In the genomic region with DNA sequence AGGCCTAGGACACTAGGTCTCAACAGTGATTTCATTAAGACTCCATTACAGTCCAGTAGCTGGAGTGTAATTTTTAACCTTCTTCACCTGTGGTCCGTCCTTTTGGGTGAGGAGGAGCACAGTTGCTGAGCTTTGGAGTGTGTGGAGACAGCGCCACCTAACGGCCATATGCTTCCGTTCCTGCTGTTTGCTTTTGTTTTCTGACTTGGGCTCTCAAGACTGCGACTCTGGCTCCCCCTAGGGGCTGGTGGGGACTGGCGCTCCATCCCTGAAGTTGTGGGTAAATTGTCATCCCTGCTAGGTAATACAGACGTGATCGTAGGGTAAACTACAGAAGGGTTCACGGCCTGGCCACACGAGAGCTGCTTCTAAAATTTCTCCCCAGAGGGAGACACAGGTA, we compare ENCODE assay signal across 9 mouse cellular contexts. TPM values are rescaled to one million over a fixed set of nuclear protein-coding genes. Genes with fewer than 3 reads are reported as not detected.
DNase-seq lines count a peak whose midpoint lies in the region; ATAC-seq and TF ChIP-seq lines count a peak whose summit lies in the region.
"Had no signal": no experiment of that assay in that cellular context is flagged by ENCODE, and none has a peak within 500 bp of the region (broad histone marks: within the 10 kb centered on the region; RNA-seq: fewer than 3 reads in every experiment).

No protein-coding gene starts in this region.

- peak; percentile 84 for DNase-seq in CD4-positive helper T cell, adult 2 months (ENCODE audit: low read depth, low spot score)
- peak; percentile 95 for DNase-seq in kidney, postnatal 14 days
- peak; percentile 95 for DNase-seq in neural tube, embryonic 11.5 days (ENCODE audit: low spot score)

- H3K27me3 ChIP-seq in heart, embryonic 16.5 days (ENCODE audit: control insufficient read depth, insufficient read depth, low read length) = peaks cover 5% of the 10 kb centered on the region
- H3K27me3 ChIP-seq in liver, embryonic 12.5 days (replicated peaks) = peaks cover 16% of the 10 kb centered on the region
- H3K27me3 ChIP-seq in neural tube, embryonic 11.5 days (ENCODE audit: control insufficient read depth, insufficient read depth, low read length) = peaks cover 5% of the 10 kb centered on the region; the same call in 1 of the 2 replicates
- no peaks in the 10 kb centered on the region for H3K27me3 ChIP-seq in stomach, embryonic 15.5 days (replicated peaks)
- H3K27me3 ChIP-seq: embryonic facial prominence, embryonic 15.5 days had no signal

- H3K9ac ChIP-seq in heart, embryonic 16.5 days (ENCODE audit: low read length) = no peak overlapping the region
- no peak overlapping the region for H3K9ac ChIP-seq in liver, embryonic 12.5 days
- H3K9ac ChIP-seq in neural tube, embryonic 11.5 days (ENCODE audit: low read length) = no peak overlapping the region
- H3K9ac ChIP-seq in stomach, embryonic 15.5 days = no peak overlapping the region
- H3K9ac ChIP-seq: embryonic facial prominence, embryonic 15.5 days had no signal

- no peak overlapping the region for H3K27ac ChIP-seq in bone marrow, adult 2 months (ENCODE audit: control insufficient read depth, insufficient read depth, low read depth, low read length, poor library complexity)
- H3K27ac ChIP-seq in heart, embryonic 16.5 days (ENCODE audit: low read length) = no peak overlapping the region
- H3K27ac ChIP-seq in liver, embryonic 12.5 days = no peak overlapping the region
- no peak overlapping the region for H3K27ac ChIP-seq in neural tube, embryonic 11.5 days (ENCODE audit: low read depth, low read length)
- H3K27ac ChIP-seq in stomach, embryonic 15.5 days = no peak overlapping the region
- H3K27ac ChIP-seq: embryonic facial prominence, embryonic 15.5 days had no signal

- no peak for TF ChIP-seq POLR2A in bone marrow, adult 2 months (IDR thresholded peaks at IDR 0.05; ENCODE audit: borderline replicate concordance, control insufficient read depth, low read depth, low read length)

- TF ChIP-seq CTCF in bone marrow, adult 2 months (IDR thresholded peaks at IDR 0.05; ENCODE audit: control insufficient read depth, insufficient read depth, low read length) = peak; percentile 100

- H3K4me2 ChIP-seq in heart, embryonic 16.5 days (ENCODE audit: low read depth, low read length) = no peak overlapping the region
- no peak overlapping the region for H3K4me2 ChIP-seq in liver, embryonic 12.5 days
- H3K4me2 ChIP-seq in neural tube, embryonic 11.5 days (ENCODE audit: low read depth) = no peak overlapping the region
- H3K4me2 ChIP-seq in stomach, embryonic 15.5 days = no peak overlapping the region
- H3K4me2 ChIP-seq: embryonic facial prominence, embryonic 15.5 days had no signal

- 2% methylated on average over 10 of the region's 10 CpGs for WGBS in bone marrow, adult 2 months
- WGBS in heart, embryonic 16.5 days = 1% methylated on average over 10 of the region's 10 CpGs
- WGBS in liver, embryonic 12.5 days (ENCODE audit: insufficient replicate concordance) = 2% methylated on average over 10 of the region's 10 CpGs
- WGBS in neural tube, embryonic 11.5 days = 3% methylated on average over 10 of the region's 10 CpGs
- under 1% methylated on average over 10 of the region's 10 CpGs for WGBS in stomach, embryonic 15.5 days

- H3K4me1 ChIP-seq in bone marrow, adult 2 months (ENCODE audit: control insufficient read depth, insufficient read depth, low read length) = no peaks in the 10 kb centered on the region
- H3K4me1 ChIP-seq in heart, embryonic 16.5 days (ENCODE audit: control insufficient read depth, insufficient read depth, low read length) = no peaks in the 10 kb centered on the region
- peaks cover 5% of the 10 kb centered on the region for H3K4me1 ChIP-seq in liver, embryonic 12.5 days
- no peaks in the 10 kb centered on the region for H3K4me1 ChIP-seq in neural tube, embryonic 11.5 days (ENCODE audit: control insufficient read depth, insufficient read depth, low read length)
- no peaks in the 10 kb centered on the region for H3K4me1 ChIP-seq in stomach, embryonic 15.5 days
- H3K4me1 ChIP-seq: embryonic facial prominence, embryonic 15.5 days had no signal

- no peaks in the 10 kb centered on the region for H3K9me3 ChIP-seq in heart, embryonic 16.5 days (replicated peaks; ENCODE audit: control insufficient read depth, low read length)
- no peaks in the 10 kb centered on the region for H3K9me3 ChIP-seq in liver, embryonic 12.5 days (replicated peaks)
- no peaks in the 10 kb centered on the region for H3K9me3 ChIP-seq in neural tube, embryonic 11.5 days (ENCODE audit: control insufficient read depth, low read length)
- H3K9me3 ChIP-seq in stomach, embryonic 15.5 days = no peaks in the 10 kb centered on the region
- H3K9me3 ChIP-seq: embryonic facial prominence, embryonic 15.5 days had no signal

- no peaks in the 10 kb centered on the region for H3K36me3 ChIP-seq in heart, embryonic 16.5 days (ENCODE audit: control insufficient read depth, insufficient read depth)
- no peaks in the 10 kb centered on the region for H3K36me3 ChIP-seq in liver, embryonic 12.5 days
- H3K36me3 ChIP-seq in neural tube, embryonic 11.5 days (ENCODE audit: control insufficient read depth, insufficient read depth, low read length) = no peaks in the 10 kb centered on the region
- no peaks in the 10 kb centered on the region for H3K36me3 ChIP-seq in stomach, embryonic 15.5 days
- H3K36me3 ChIP-seq: embryonic facial prominence, embryonic 15.5 days had no signal

- no peak overlapping the region for H3K4me3 ChIP-seq in bone marrow, adult 2 months (replicated peaks; ENCODE audit: control insufficient read depth, low read depth, low read length)
- H3K4me3 ChIP-seq in heart, embryonic 16.5 days (ENCODE audit: low read length) = no peak overlapping the region
- H3K4me3 ChIP-seq in liver, embryonic 12.5 days = no peak overlapping the region
- H3K4me3 ChIP-seq in neural tube, embryonic 11.5 days (ENCODE audit: low read depth, low read length) = no peak overlapping the region
- H3K4me3 ChIP-seq in stomach, embryonic 15.5 days (replicated peaks) = no peak overlapping the region
- H3K4me3 ChIP-seq: embryonic facial prominence, embryonic 15.5 days had no signal

- peak; percentile 88 for ATAC-seq in erythroblast, adult 5-6 weeks (replicated peaks; ENCODE audit: low FRiP score, poor library complexity, severe bottlenecking)
- ATAC-seq in heart, embryonic 16.5 days (replicated peaks; ENCODE audit: extremely low read depth, insufficient read depth, low FRiP score) = peak; percentile 50
- ATAC-seq in liver, embryonic 12.5 days = peak; percentile 40; the same call in 1 of the 2 replicates
- ATAC-seq in neural tube, embryonic 11.5 days (ENCODE audit: insufficient read depth, low FRiP score, low TSS enrichment) = peak; percentile 49
- 0 out of 2 replicates have a peak, but pooled peaks have one; percentile 39 for ATAC-seq in stomach, embryonic 15.5 days (ENCODE audit: insufficient read depth, low FRiP score, low read depth)

RNA-seq across cellular contexts. Expression of a gene that starts 39.3 kb away (rescaled TPM):
- 2.0 TPM in 1 of 2 replicates, not detected in the other for polyA plus RNA-seq in bone marrow, adult 2 months (2011; ENCODE audit: insufficient read depth, insufficient read length, low replicate concordance, missing spikeins)
- total RNA-seq in erythroblast, adult 5-6 weeks (2015; ENCODE audit: low replicate concordance) = not detected in 2 replicates
- total RNA-seq in erythroblast, adult 5-6 weeks (2017; ENCODE audit: low replicate concordance) = not detected in 2 replicates
- polyA plus RNA-seq in heart, embryonic 16.5 days (2015; fragmentation: Nextera tagmentation; extraction: Ambion mirVana) = 3.5 and 4.5 TPM in 2 replicates
- 0.63 and 1.1 TPM in 2 replicates for polyA plus RNA-seq in liver, embryonic 12.5 days (2016; fragmentation: Nextera tagmentation; extraction: Ambion mirVana)
- polyA plus RNA-seq in neural tube, embryonic 11.5 days (2014; fragmentation: Nextera tagmentation; extraction: Ambion mirVana) = 9.5 and 10.9 TPM in 2 replicates
- polyA plus RNA-seq in stomach, embryonic 15.5 days (2015; fragmentation: Nextera tagmentation; extraction: Ambion mirVana) = 24.2 and 27.4 TPM in 2 replicates

RNA-seq across cellular contexts. Expression of a gene that starts 48.0 kb away (rescaled TPM):
- 2.7 and 5.3 TPM in 2 replicates for polyA plus RNA-seq in bone marrow, adult 2 months (2011; ENCODE audit: insufficient read depth, insufficient read length, low replicate concordance, missing spikeins)
- total RNA-seq in erythroblast, adult 5-6 weeks (2015; ENCODE audit: low replicate concordance) = 0.21 and 11.1 TPM in 2 replicates
- total RNA-seq in erythroblast, adult 5-6 weeks (2017; ENCODE audit: low replicate concordance) = 1.6 TPM in 1 of 2 replicates, not detected in the other
- 10.9 and 16.2 TPM in 2 replicates for polyA plus RNA-seq in heart, embryonic 16.5 days (2015; fragmentation: Nextera tagmentation; extraction: Ambion mirVana)
- 8.9 and 11.6 TPM in 2 replicates for polyA plus RNA-seq in liver, embryonic 12.5 days (2016; fragmentation: Nextera tagmentation; extraction: Ambion mirVana)
- polyA plus RNA-seq in neural tube, embryonic 11.5 days (2014; fragmentation: Nextera tagmentation; extraction: Ambion mirVana) = 8.6 and 8.9 TPM in 2 replicates
- polyA plus RNA-seq in stomach, embryonic 15.5 days (2015; fragmentation: Nextera tagmentation; extraction: Ambion mirVana) = 57.6 and 58.4 TPM in 2 replicates

RNA-seq across cellular contexts. Expression of a gene that starts 50.2 kb away (rescaled TPM):
- not detected in 2 replicates for polyA plus RNA-seq in bone marrow, adult 2 months (2011; ENCODE audit: insufficient read depth, insufficient read length, low replicate concordance, missing spikeins)
- total RNA-seq in erythroblast, adult 5-6 weeks (2015; ENCODE audit: low replicate concordance) = not detected in 2 replicates
- not detected in 2 replicates for total RNA-seq in erythroblast, adult 5-6 weeks (2017; ENCODE audit: low replicate concordance)
- polyA plus RNA-seq in heart, embryonic 16.5 days (2015; fragmentation: Nextera tagmentation; extraction: Ambion mirVana) = not detected in 2 replicates
- not detected in 2 replicates for polyA plus RNA-seq in liver, embryonic 12.5 days (2016; fragmentation: Nextera tagmentation; extraction: Ambion mirVana)
- polyA plus RNA-seq in neural tube, embryonic 11.5 days (2014; fragmentation: Nextera tagmentation; extraction: Ambion mirVana) = 11.2 and 14.7 TPM in 2 replicates
- polyA plus RNA-seq in stomach, embryonic 15.5 days (2015; fragmentation: Nextera tagmentation; extraction: Ambion mirVana) = 8.3 and 11.5 TPM in 2 replicates
- polyA plus RNA-seq: embryonic facial prominence, embryonic 15.5 days had no signal
